Mouse (Mus musculus) CD4-positive, CD25-positive, alpha-beta regulatory T cell, adult 4 months (primary cell): ENCODE measurements around the gene Coa7. TPM values are rescaled to one million over a fixed set of nuclear protein-coding genes. Genes with fewer than 3 reads are reported as not detected.

Experiments used
- ATAC-seq: one replicate; pipeline ENCODE4 v1.8.0; 2017
- polyA plus RNA-seq, 2 experiments: library from polyadenylated mRNA; unstranded; fragments of 100-300 nt; shearing (Covaris generic); gene quantifications; one replicate each; pipeline ENCODE4 v1.2.1; 2017

Gene Coa7
- 10 to 100 TPM; 17.4 to 26.6 TPM for polyA plus RNA-seq

DNA sequence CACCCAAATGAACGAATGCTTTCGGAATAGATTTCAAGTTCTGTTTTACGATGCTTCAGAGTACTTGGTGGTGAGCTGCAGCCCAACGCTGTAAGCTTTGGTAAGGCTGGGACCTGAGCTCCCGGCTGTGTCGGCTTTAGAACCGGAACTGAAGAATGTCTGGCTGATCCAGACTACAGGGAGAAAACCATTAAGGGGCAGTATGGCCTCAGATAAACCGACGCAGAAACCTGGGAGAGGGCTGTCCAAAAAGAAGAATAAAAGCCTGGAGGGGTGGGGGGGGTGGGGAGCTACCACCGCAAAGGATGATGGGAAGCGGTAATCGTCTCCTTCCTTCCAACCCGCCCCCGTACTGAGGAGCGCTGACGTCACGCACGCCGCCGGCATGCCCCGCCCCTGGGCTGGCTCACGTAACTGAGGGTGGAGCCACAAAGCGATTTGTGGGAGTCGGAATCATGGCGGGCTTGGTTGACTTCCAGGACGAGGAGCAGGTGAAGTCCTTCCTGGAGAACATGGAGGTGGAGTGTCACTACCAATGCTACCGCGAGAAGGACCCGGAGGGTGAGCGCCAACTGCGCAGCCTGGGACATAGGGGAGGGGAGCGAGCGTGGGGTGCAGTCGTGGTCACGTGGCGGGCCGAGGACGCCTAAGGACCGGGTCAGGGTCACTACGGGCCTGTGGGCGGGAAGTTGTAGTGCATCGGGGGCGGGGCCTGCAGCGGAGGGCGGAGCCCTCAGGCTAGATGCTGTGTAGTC is at the start of gene Coa7:
Coa7 (plus strand) TSS at position 411 of the 755 bp plus-strand sequence.
- ATAC-seq, result peak; percentile 91

GRCm38 (mm10) chr4:108300266-108300665 is 27.7 kb upstream of the Coa7 start:
- ATAC-seq, result peak; percentile 5

- peak; percentile 86 for ATAC-seq
Observed at GRCm38 (mm10) chr4:108300670-108301373, 27.1 kb upstream of the Coa7 start, which contains the start of gene Zyg11b. TSS of gene Zyg11b (minus strand) at chr4:108301096.

- no peak for ATAC-seq
Observed at GRCm38 (mm10) chr4:108302296-108302890, 25.5 kb upstream of the Coa7 start.

GRCm38 (mm10) chr4:108310706-108311105 is 17.2 kb upstream of the Coa7 start:
- ATAC-seq, result peak; percentile 74

- ATAC-seq, result peak; percentile 7
Observed at GRCm38 (mm10) chr4:108314041-108314440, 13.9 kb upstream of the Coa7 start.

- ATAC-seq, result peak; percentile 7
Observed at GRCm38 (mm10) chr4:108317656-108318605, 10.0 kb upstream of the Coa7 start.

- ATAC-seq, result peak; percentile 89
Observed at GRCm38 (mm10) chr4:108318649-108319615, 9.0 kb upstream of the Coa7 start.

DNA sequence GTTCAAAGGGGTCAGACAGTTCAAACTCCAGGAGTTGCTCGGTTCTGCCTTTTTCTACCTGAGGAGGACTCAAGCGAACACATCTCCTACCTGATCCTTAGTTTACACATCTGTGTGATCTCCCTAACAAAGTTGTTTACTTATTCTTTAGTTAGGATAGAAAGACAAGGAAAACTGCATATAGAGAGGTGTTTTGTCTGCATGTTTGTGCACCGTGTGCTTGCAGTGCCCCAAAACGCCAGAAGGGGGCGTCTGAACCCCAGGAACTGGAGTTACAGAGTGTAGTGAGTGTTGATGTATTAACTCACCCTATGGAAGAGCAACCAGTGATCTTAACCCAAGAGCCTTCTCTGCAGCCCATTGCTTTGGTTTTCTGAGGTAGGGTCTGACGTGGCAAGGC is 8.2 kb upstream of the Coa7 start:
- no peak for ATAC-seq

DNA sequence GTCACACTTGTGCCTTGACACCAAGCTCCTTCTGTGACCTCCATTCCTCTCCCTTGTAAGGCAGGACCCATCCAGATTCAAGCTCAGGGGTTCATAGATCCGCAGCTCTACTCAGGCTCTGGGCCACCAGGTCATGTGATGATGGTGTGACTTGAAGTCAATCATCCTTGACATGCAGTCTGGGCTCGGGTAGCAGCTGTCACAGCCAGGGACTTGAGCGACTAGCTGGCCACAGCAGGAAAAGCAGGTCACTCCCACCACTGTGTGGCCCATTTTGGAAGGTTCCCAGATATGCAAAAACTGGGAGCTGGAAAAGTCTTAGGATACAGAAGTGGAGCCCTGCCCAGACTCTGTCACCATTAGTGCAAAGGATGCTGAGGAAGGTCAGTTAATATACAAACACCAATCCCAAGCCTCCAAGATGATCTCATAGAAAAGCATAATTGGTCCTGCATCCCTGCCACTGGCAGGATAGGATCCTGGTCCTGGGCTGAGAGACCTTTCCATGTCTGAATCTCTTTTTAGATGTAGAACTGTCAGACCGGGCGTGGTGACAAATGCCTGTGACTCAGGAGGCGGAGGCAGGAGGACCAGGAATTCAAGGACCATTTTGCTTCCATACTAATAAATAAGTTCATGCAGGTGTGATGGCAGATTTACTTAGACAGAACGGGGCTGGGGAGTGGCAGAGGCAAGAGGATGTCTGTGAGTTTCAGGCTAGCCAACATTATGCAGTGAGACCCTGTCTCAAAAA is 7.1 kb upstream of the Coa7 start:
- ATAC-seq, result no peak

DNA sequence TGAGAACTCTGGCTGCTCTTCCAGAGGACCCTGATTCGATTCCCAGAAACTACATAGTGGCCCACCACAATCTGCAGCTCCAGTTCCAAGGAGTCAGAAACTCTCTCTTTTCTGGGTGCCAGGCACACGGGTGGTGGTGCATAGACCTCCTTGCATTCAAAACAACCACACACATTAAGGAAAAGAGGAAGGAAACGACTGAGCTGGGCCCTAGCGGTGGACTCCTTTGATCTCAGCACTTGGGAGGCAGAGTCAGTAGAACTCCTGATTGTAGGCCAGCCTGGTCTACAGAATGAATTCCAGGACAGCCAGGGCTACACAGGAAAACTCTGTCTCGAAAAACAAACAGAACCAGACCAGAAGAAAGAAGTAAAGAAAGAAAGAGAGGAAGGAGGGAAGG is 4.4 kb upstream of the Coa7 start:
- ATAC-seq, result no peak

GRCm38 (mm10) chr4:108327071-108327579 is 815 bp upstream of the Coa7 start:
- peak; percentile 9 for ATAC-seq

DNA sequence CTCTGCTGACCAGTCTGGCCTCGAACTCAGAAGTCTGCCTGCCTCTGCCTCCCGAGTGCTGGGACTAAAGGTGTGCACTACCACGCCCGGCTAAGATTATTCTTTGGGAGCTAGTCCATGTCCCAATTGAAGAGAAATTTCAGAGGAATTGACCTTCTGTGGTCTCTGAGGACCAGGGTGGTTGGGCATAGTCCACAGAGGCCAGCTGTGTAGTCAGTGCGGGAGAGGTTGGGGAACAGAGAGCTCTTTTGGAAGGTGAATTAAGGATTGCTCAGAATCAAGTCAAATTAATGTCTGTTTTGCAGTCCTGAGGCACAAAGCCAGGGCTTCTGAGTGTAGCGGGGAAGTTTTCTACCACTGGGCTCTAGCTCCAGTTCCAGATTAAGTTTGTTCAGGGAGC is 1.9 kb downstream of the Coa7 start:
- no peak for ATAC-seq

DNA sequence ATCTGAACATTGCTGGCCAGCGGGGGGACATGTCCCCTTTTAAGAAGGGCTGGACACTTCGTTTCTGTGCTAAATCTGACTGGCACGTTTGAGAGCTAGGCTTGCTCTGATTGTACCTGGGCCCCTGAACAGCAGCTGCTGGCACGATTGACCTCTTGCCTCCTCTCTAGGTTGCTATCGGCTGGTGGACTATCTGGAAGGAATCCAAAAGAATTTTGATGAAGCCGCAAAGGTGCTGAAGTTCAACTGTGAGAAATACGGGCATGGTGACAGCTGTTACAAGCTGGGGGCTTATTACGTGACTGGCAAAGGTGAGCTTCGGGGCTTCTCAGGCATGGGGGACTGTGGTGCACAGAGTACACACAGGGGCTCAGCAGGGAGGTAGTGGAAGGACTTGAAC is 4.1 kb downstream of the Coa7 start:
- no peak for ATAC-seq

DNA sequence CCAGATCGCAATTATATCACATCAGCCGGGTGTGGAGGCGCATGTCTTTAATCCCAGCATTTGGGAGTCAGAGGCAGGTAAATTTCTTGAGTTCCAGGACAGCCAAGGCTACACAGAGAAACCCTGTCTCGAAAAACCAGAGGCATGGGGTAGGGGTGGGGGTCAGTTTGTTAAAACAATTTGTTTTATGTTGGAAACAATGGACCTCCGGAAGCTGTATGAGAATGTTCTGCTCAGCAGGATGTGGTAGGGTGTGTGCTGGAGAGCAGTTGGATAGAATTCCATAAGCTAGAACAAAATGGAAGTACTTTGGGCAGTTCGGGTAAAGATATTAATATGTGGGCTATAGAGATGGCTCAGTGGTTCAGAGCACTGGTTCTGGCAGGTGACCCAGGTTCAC is 7.5 kb downstream of the Coa7 start:
- ATAC-seq, result no peak

DNA sequence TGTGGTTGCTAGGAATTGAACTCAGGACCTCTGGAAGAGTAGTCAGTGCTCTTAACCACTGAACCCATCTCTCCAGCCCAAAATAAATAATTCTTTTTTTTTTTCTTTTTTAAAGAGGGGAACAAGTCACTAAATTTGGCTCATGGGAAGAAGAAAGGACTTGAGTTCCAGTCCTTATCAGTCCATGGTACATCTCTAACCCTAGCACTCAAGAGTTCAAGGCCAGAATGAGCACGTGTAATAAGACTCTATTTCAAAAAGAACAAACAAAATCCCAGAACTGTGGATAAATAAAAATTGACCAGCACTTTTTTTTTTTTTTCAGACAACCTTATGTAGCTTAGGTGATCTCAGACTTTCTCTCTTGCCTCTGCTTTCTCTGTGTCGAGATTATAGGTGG is 8.8 kb downstream of the Coa7 start:
- ATAC-seq, result no peak

GRCm38 (mm10) chr4:108337817-108338216 is 9.9 kb downstream of the Coa7 start:
- no peak for ATAC-seq

GRCm38 (mm10) chr4:108338321-108338733 is 10.4 kb downstream of the Coa7 start:
- no peak for ATAC-seq

- no peak for ATAC-seq
Observed at GRCm38 (mm10) chr4:108338811-108339210, 10.9 kb downstream of the Coa7 start.

GRCm38 (mm10) chr4:108339277-108339690 is 11.3 kb downstream of the Coa7 start:
- ATAC-seq, result peak; percentile 93
